Mouse (Mus musculus): ENCODE measurements around the gene Cyp2a22. TPM values are rescaled to one million over a fixed set of nuclear protein-coding genes. Genes with fewer than 3 reads are reported as not detected.

Cyp2a22 gene
- polyA plus RNA-seq (2012; ENCODE audit: low replicate concordance) = not detected in 2 replicates

GRCm38 (mm10) chr7:26939262-26939661 lies at the start of gene Cyp2a22:
TSS of gene Cyp2a22 (minus strand) at chr7:26939384.

Other genes starting within 250 kb of the Cyp2a22 start
- gene Cyp2b19, start 182.2 kb downstream of the Cyp2a22 start, polyA plus RNA-seq (2012; ENCODE audit: low replicate concordance) = not detected in 2 replicates
- gene Cyp2g1, start 130.5 kb downstream of the Cyp2a22 start, polyA plus RNA-seq (2012; ENCODE audit: low replicate concordance) = not detected in 2 replicates
- gene Cyp2a5, start 104.1 kb downstream of the Cyp2a22 start, polyA plus RNA-seq (2012; ENCODE audit: low replicate concordance) = not detected in 2 replicates
- gene Cyp2a12, start 89.7 kb upstream of the Cyp2a22 start, polyA plus RNA-seq (2012; ENCODE audit: low replicate concordance) = not detected in 2 replicates
- gene Cyp2f2, start 180.5 kb upstream of the Cyp2a22 start, polyA plus RNA-seq (2012; ENCODE audit: low replicate concordance) = not detected in 2 replicates
- gene Cyp2t4, start 214.3 kb upstream of the Cyp2a22 start, polyA plus RNA-seq (2012; ENCODE audit: low replicate concordance) = not detected in 2 replicates
- gene Egln2, start 227.4 kb upstream of the Cyp2a22 start, polyA plus RNA-seq (2012; ENCODE audit: low replicate concordance) = 85.8 and 214 TPM in 2 replicates
- gene Rab4b, start 239.5 kb upstream of the Cyp2a22 start, polyA plus RNA-seq (2012; ENCODE audit: low replicate concordance) = 507 and 1,007 TPM in 2 replicates
- gene Gm21983, start 241.7 kb upstream of the Cyp2a22 start, polyA plus RNA-seq (2012; ENCODE audit: low replicate concordance) = 0.13 TPM in 1 of 2 replicates, not detected in the other
- gene Mia, start 241.8 kb upstream of the Cyp2a22 start, polyA plus RNA-seq (2012; ENCODE audit: low replicate concordance) = not detected in 2 replicates

All from hematopoietic multipotent progenitor cell, adult 10-12 weeks (in vitro differentiated cells).